In genomic region chr7:114773781-114774180, GRCm38 (mm10) we compare ENCODE assay signal across 20 mouse cellular contexts. TPM values are rescaled to one million over a fixed set of nuclear protein-coding genes. Genes with fewer than 3 reads are reported as not detected.
"Had no signal": no experiment of that assay in that cellular context is flagged by ENCODE, and none has a peak within 500 bp of the region (broad histone marks: within the 10 kb centered on the region; RNA-seq: fewer than 3 reads in every experiment).

No protein-coding gene starts in this region.

- H3K36me3 ChIP-seq: liver, embryonic 15.5 days; lung, embryonic 15.5 days; midbrain, embryonic 15.5 days; neural tube, embryonic 12.5 days had no signal

- H3K9me3 ChIP-seq: liver, embryonic 15.5 days; lung, embryonic 15.5 days; megakaryocyte, embryonic 14.5 days; midbrain, embryonic 15.5 days; neural tube, embryonic 12.5 days had no signal

- H3K9ac ChIP-seq: liver, embryonic 15.5 days; lung, embryonic 15.5 days; midbrain, embryonic 15.5 days; neural tube, embryonic 12.5 days had no signal

- H3K4me2 ChIP-seq: liver, embryonic 11.5 days; liver, embryonic 15.5 days; lung, embryonic 15.5 days; midbrain, embryonic 11.5 days; midbrain, embryonic 15.5 days; neural tube, embryonic 12.5 days had no signal

- H3K27me3 ChIP-seq: liver, embryonic 15.5 days; lung, embryonic 15.5 days; midbrain, embryonic 15.5 days; neural tube, embryonic 12.5 days had no signal

- ATAC-seq: midbrain, embryonic 15.5 days had no signal

- DNase-seq: kidney, adult 9 months; kidney, postnatal 36 days; lung, postnatal 14 days; right cerebral cortex, postnatal 4 days; spleen, adult 18-20 months; thymus, adult 18-20 months; thymus, postnatal 14 days had no signal

- H3K4me3 ChIP-seq: liver, embryonic 15.5 days; lung, embryonic 15.5 days; megakaryocyte, embryonic 14.5 days; midbrain, embryonic 15.5 days; neural tube, embryonic 12.5 days had no signal

- H3K4me1 ChIP-seq: liver, embryonic 15.5 days; lung, embryonic 15.5 days; midbrain, embryonic 15.5 days; neural tube, embryonic 12.5 days had no signal

- H3K27ac ChIP-seq: kidney, postnatal 0 days; liver, embryonic 15.5 days; lung, embryonic 15.5 days; macrophage; midbrain, embryonic 15.5 days; neural tube, embryonic 12.5 days had no signal

RNA-seq across cellular contexts. Expression of gene Insc, which starts 30.3 kb away (rescaled TPM):
- total RNA-seq: monocyte, adult 5-6 weeks; neutrophil, adult 5-6 weeks had no signal
- polyA plus RNA-seq: macrophage had no signal

RNA-seq across cellular contexts. Expression of gene Calcb, which starts 55.3 kb away (rescaled TPM):
- total RNA-seq: left cerebral cortex, postnatal 10 days; monocyte, adult 5-6 weeks; neutrophil, adult 5-6 weeks had no signal
- polyA plus RNA-seq: kidney, postnatal 0 days; limb, embryonic 11.5 days; liver, embryonic 11.5 days; liver, embryonic 15.5 days; macrophage; midbrain, embryonic 11.5 days had no signal
